Comparison of ENCODE assay signal across 21 mouse cellular contexts in genomic region chr9:110263181-110263580, GRCm38 (mm10). TPM values are rescaled to one million over a fixed set of nuclear protein-coding genes. Genes with fewer than 3 reads are reported as not detected.
DNase-seq lines count a peak whose midpoint lies in the region; ATAC-seq lines count a peak whose summit lies in the region.
"Had no signal": no experiment of that assay in that cellular context is flagged by ENCODE, and none has a peak within 500 bp of the region (broad histone marks: within the 10 kb centered on the region; RNA-seq: fewer than 3 reads in every experiment).

No protein-coding gene starts in this region.

- H3K9ac ChIP-seq in forebrain, embryonic 13.5 days, result no peak overlapping the region
- no peak overlapping the region for H3K9ac ChIP-seq in forebrain, embryonic 11.5 days (ENCODE audit: low read length)
- no peak overlapping the region for H3K9ac ChIP-seq in hindbrain, embryonic 16.5 days (ENCODE audit: low read depth, low read length)
- H3K9ac ChIP-seq in midbrain, embryonic 13.5 days (replicated peaks), result no peak overlapping the region
- H3K9ac ChIP-seq: embryonic facial prominence, embryonic 15.5 days had no signal

- no peak overlapping the region for H3K27ac ChIP-seq in forebrain, embryonic 13.5 days
- H3K27ac ChIP-seq in forebrain, embryonic 11.5 days (ENCODE audit: low read depth, low read length), result no peak overlapping the region
- 0 out of 2 replicates have a peak overlapping the region, but pooled peaks have one; percentile 29 for H3K27ac ChIP-seq in hindbrain, embryonic 10.5 days
- H3K27ac ChIP-seq in hindbrain, embryonic 16.5 days (ENCODE audit: low read depth, low read length), result no peak overlapping the region
- H3K27ac ChIP-seq in midbrain, embryonic 10.5 days (replicated peaks), result 0 out of 2 replicates have a peak overlapping the region, but pooled peaks have one; percentile 13
- H3K27ac ChIP-seq in midbrain, embryonic 13.5 days, result no peak overlapping the region
- H3K27ac ChIP-seq: embryonic facial prominence, embryonic 15.5 days; heart, embryonic 10.5 days had no signal

- ATAC-seq in forebrain, embryonic 13.5 days, result 0 out of 2 replicates have a peak, but pooled peaks have one; percentile 24
- no peak for ATAC-seq in forebrain, embryonic 11.5 days (replicated peaks; ENCODE audit: low FRiP score)
- ATAC-seq in hindbrain, embryonic 16.5 days, result no peak
- no peak for ATAC-seq in midbrain, embryonic 13.5 days
- ATAC-seq: intestine, embryonic 16.5 days had no signal

- no peaks in the 10 kb centered on the region for H3K4me1 ChIP-seq in forebrain, embryonic 13.5 days
- no peaks in the 10 kb centered on the region for H3K4me1 ChIP-seq in forebrain, embryonic 11.5 days (replicated peaks; ENCODE audit: control insufficient read depth, insufficient read depth, low read length)
- H3K4me1 ChIP-seq in hindbrain, embryonic 10.5 days (replicated peaks), result peaks cover 9% of the 10 kb centered on the region
- peaks cover under 1% of the 10 kb centered on the region; the same call in 1 of the 2 replicates for H3K4me1 ChIP-seq in hindbrain, embryonic 16.5 days (ENCODE audit: control insufficient read depth, insufficient read depth, low read depth, low read length)
- peaks cover 5% of the 10 kb centered on the region for H3K4me1 ChIP-seq in midbrain, embryonic 10.5 days
- 0 out of 2 replicates have a peak, but pooled peaks cover 2% of the 10 kb centered on the region for H3K4me1 ChIP-seq in midbrain, embryonic 13.5 days (replicated peaks)
- H3K4me1 ChIP-seq: embryonic facial prominence, embryonic 15.5 days; heart, embryonic 10.5 days had no signal

- 83% methylated on average over 8 of the region's 8 CpGs for WGBS in forebrain, embryonic 13.5 days
- 94% methylated on average over 8 of the region's 8 CpGs for WGBS in forebrain, embryonic 11.5 days
- 86% methylated on average over 8 of the region's 8 CpGs for WGBS in hindbrain, embryonic 10.5 days
- 66% methylated on average over 8 of the region's 8 CpGs for WGBS in hindbrain, embryonic 16.5 days
- 88% methylated on average over 8 of the region's 8 CpGs for WGBS in midbrain, embryonic 10.5 days
- WGBS in midbrain, embryonic 13.5 days, result 84% methylated on average over 8 of the region's 8 CpGs

- H3K4me2 ChIP-seq in forebrain, embryonic 13.5 days, result no peak overlapping the region
- H3K4me2 ChIP-seq in forebrain, embryonic 11.5 days (ENCODE audit: low read depth, low read length, severe bottlenecking), result no peak overlapping the region
- H3K4me2 ChIP-seq in hindbrain, embryonic 16.5 days (ENCODE audit: low read length), result no peak overlapping the region
- no peak overlapping the region for H3K4me2 ChIP-seq in midbrain, embryonic 13.5 days (replicated peaks)
- H3K4me2 ChIP-seq: embryonic facial prominence, embryonic 15.5 days had no signal

- no peak for DNase-seq in forebrain, embryonic 11.5 days (ENCODE audit: low spot score)
- DNase-seq in hindbrain, embryonic 10.5 days (ENCODE audit: low spot score), result no peak
- no peak for DNase-seq in midbrain, embryonic 10.5 days (ENCODE audit: low spot score)
- peak; percentile 25 for DNase-seq in testis, postnatal 10 days (ENCODE audit: low spot score)
- no peak for DNase-seq in testis, postnatal 14 days (ENCODE audit: low spot score)
- DNase-seq: adrenal gland, postnatal 10 days; cerebellum, adult 11 months; cerebellum, adult 8-10 months; cerebellum, postnatal 14 days; embryo, embryonic 11 days; gastrocnemius, postnatal 10 days; heart, adult 18-20 months; heart, postnatal 10 days; heart, postnatal 4 days had no signal

- no peak overlapping the region for H3K4me3 ChIP-seq in forebrain, embryonic 13.5 days
- H3K4me3 ChIP-seq in forebrain, embryonic 11.5 days (ENCODE audit: low read depth, low read length), result no peak overlapping the region
- H3K4me3 ChIP-seq in hindbrain, embryonic 10.5 days, result no peak overlapping the region
- H3K4me3 ChIP-seq in hindbrain, embryonic 16.5 days (ENCODE audit: low read length), result no peak overlapping the region
- no peak overlapping the region for H3K4me3 ChIP-seq in midbrain, embryonic 10.5 days
- H3K4me3 ChIP-seq in midbrain, embryonic 13.5 days (replicated peaks), result no peak overlapping the region
- H3K4me3 ChIP-seq: embryonic facial prominence, embryonic 15.5 days; erythroblast, embryonic 14.5 days; heart, embryonic 10.5 days had no signal

- H3K36me3 ChIP-seq in forebrain, embryonic 13.5 days (ENCODE audit: poor library complexity, severe bottlenecking), result peaks cover 26% of the 10 kb centered on the region
- H3K36me3 ChIP-seq in forebrain, embryonic 11.5 days (ENCODE audit: control insufficient read depth, insufficient read depth, low read length), result no peaks in the 10 kb centered on the region
- H3K36me3 ChIP-seq in hindbrain, embryonic 10.5 days, result peaks cover 26% of the 10 kb centered on the region
- peaks cover 12% of the 10 kb centered on the region for H3K36me3 ChIP-seq in hindbrain, embryonic 16.5 days (ENCODE audit: control insufficient read depth, insufficient read depth, low read length)
- peaks cover 12% of the 10 kb centered on the region for H3K36me3 ChIP-seq in midbrain, embryonic 10.5 days
- peaks cover 41% of the 10 kb centered on the region for H3K36me3 ChIP-seq in midbrain, embryonic 13.5 days
- H3K36me3 ChIP-seq: embryonic facial prominence, embryonic 15.5 days; heart, embryonic 10.5 days had no signal

- no peaks in the 10 kb centered on the region for H3K27me3 ChIP-seq in forebrain, embryonic 13.5 days
- H3K27me3 ChIP-seq in forebrain, embryonic 11.5 days (ENCODE audit: control insufficient read depth, insufficient read depth, low read length), result no peaks in the 10 kb centered on the region
- no peaks in the 10 kb centered on the region for H3K27me3 ChIP-seq in hindbrain, embryonic 10.5 days (ENCODE audit: insufficient read depth, poor library complexity, severe bottlenecking)
- H3K27me3 ChIP-seq in hindbrain, embryonic 16.5 days (replicated peaks; ENCODE audit: control insufficient read depth, insufficient read depth, low read length), result no peaks in the 10 kb centered on the region
- H3K27me3 ChIP-seq in midbrain, embryonic 10.5 days (ENCODE audit: low read depth, poor library complexity, severe bottlenecking), result no peaks in the 10 kb centered on the region
- no peaks in the 10 kb centered on the region for H3K27me3 ChIP-seq in midbrain, embryonic 13.5 days
- H3K27me3 ChIP-seq: embryonic facial prominence, embryonic 15.5 days had no signal

- no peaks in the 10 kb centered on the region for H3K9me3 ChIP-seq in forebrain, embryonic 13.5 days (replicated peaks)
- H3K9me3 ChIP-seq in forebrain, embryonic 11.5 days (ENCODE audit: control insufficient read depth, low read length), result no peaks in the 10 kb centered on the region
- H3K9me3 ChIP-seq in hindbrain, embryonic 10.5 days, result no peaks in the 10 kb centered on the region
- H3K9me3 ChIP-seq in hindbrain, embryonic 16.5 days (ENCODE audit: control insufficient read depth, low read length), result no peaks in the 10 kb centered on the region
- H3K9me3 ChIP-seq in midbrain, embryonic 10.5 days (replicated peaks), result no peaks in the 10 kb centered on the region
- no peaks in the 10 kb centered on the region for H3K9me3 ChIP-seq in midbrain, embryonic 13.5 days
- H3K9me3 ChIP-seq: embryonic facial prominence, embryonic 15.5 days; heart, embryonic 10.5 days had no signal

RNA-seq across cellular contexts. Expression of gene Cspg5, which starts 19.6 kb away (rescaled TPM):
- 29.4 and 35.0 TPM in 2 replicates for polyA plus RNA-seq in forebrain, embryonic 13.5 days (2015; fragmentation: Nextera tagmentation; extraction: Ambion mirVana)
- polyA plus RNA-seq in forebrain, embryonic 11.5 days (2014; fragmentation: Nextera tagmentation; extraction: Ambion mirVana), result 10.9 and 11.3 TPM in 2 replicates
- 7.0 and 15.1 TPM in 2 replicates for polyA plus RNA-seq in hindbrain, embryonic 10.5 days (2016; fragmentation: Nextera tagmentation; extraction: Ambion mirVana)
- 207 and 212 TPM in 2 replicates for polyA plus RNA-seq in hindbrain, embryonic 16.5 days (2015; fragmentation: Nextera tagmentation; extraction: Ambion mirVana)
- 8.4 and 13.5 TPM in 2 replicates for polyA plus RNA-seq in midbrain, embryonic 10.5 days (2016; fragmentation: Nextera tagmentation; extraction: Ambion mirVana)
- 58.9 and 70.2 TPM in 2 replicates for polyA plus RNA-seq in midbrain, embryonic 13.5 days (2015; fragmentation: Nextera tagmentation; extraction: Ambion mirVana)

RNA-seq across cellular contexts. Expression of gene Elp6, which starts 41.8 kb away (rescaled TPM):
- polyA plus RNA-seq in forebrain, embryonic 13.5 days (2015; fragmentation: Nextera tagmentation; extraction: Ambion mirVana), result 35.5 and 40.7 TPM in 2 replicates
- polyA plus RNA-seq in forebrain, embryonic 11.5 days (2014; fragmentation: Nextera tagmentation; extraction: Ambion mirVana), result 37.5 and 40.3 TPM in 2 replicates
- polyA plus RNA-seq in hindbrain, embryonic 10.5 days (2016; fragmentation: Nextera tagmentation; extraction: Ambion mirVana), result 45.6 TPM in 2 replicates
- 39.0 and 40.2 TPM in 2 replicates for polyA plus RNA-seq in hindbrain, embryonic 16.5 days (2015; fragmentation: Nextera tagmentation; extraction: Ambion mirVana)
- polyA plus RNA-seq in midbrain, embryonic 10.5 days (2016; fragmentation: Nextera tagmentation; extraction: Ambion mirVana), result 45.1 and 45.6 TPM in 2 replicates
- polyA plus RNA-seq in midbrain, embryonic 13.5 days (2015; fragmentation: Nextera tagmentation; extraction: Ambion mirVana), result 46.1 and 46.2 TPM in 2 replicates

Comparison
In these comparisons a context has a peak if more than half of its experiments do, and no peak if none do; other contexts are left out.
1. H3K27ac ChIP-seq: peak in hindbrain, embryonic 10.5 days (single experiment) and midbrain, embryonic 10.5 days (single experiment); none in forebrain, embryonic 13.5 days (single experiment), forebrain, embryonic 11.5 days (single experiment), hindbrain, embryonic 16.5 days (single experiment) and midbrain, embryonic 13.5 days (single experiment).